In the genomic region with DNA sequence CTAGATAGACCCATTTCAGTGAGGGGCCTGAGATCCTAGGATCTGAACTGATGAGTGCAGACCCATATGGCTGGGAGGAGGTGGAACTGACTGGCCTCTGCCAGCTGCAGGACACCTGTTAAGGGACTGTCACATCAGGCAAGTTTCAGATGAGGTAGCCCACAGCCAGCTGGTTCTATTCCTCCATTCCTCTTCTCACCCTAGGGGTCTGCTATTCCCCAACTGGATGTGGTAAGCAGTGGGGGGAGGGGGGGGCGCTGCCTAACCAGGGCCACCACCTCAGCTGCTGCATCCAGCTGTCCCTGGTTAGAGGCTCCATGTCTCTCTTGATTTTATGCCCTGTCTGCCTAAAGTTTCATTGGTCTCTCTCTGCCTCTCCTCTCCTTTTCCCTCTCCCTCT, we compare ENCODE assay signal across 13 mouse cellular contexts.
"Had no signal": no experiment of that assay in that cellular context is flagged by ENCODE, and none has a peak within 500 bp of the region (broad histone marks: within the 10 kb centered on the region; RNA-seq: fewer than 3 reads in every experiment).

No protein-coding gene starts in this region.

- DNase-seq: kidney, adult 8-10 months; kidney, postnatal 36 days; left cerebral cortex, postnatal 4 days; lung, adult 2 months; lung, postnatal 36 days; midbrain, embryonic 14.5 days; right cerebral cortex, postnatal 14 days; thymus, adult 18-20 months; thymus, postnatal 14 days had no signal

- H3K27ac ChIP-seq: liver, embryonic 15.5 days; neural tube, embryonic 12.5 days had no signal

- H3K36me3 ChIP-seq: liver, embryonic 15.5 days; neural tube, embryonic 12.5 days had no signal

- H3K4me3 ChIP-seq: liver, embryonic 15.5 days; neural tube, embryonic 12.5 days had no signal

- ATAC-seq: intestine, embryonic 16.5 days had no signal

- H3K9ac ChIP-seq: liver, embryonic 15.5 days; neural tube, embryonic 12.5 days had no signal

- H3K27me3 ChIP-seq: liver, embryonic 15.5 days; neural tube, embryonic 12.5 days had no signal

- H3K9me3 ChIP-seq: liver, embryonic 15.5 days; neural tube, embryonic 12.5 days had no signal

- H3K4me2 ChIP-seq: liver, embryonic 11.5 days; liver, embryonic 15.5 days; neural tube, embryonic 12.5 days had no signal
